Mouse (Mus musculus) MEL (cell line): ENCODE measurements around the gene Cuta.

ENCODE experiments used
- CHD1 ChIP-seq: IDR thresholded peaks from 2 replicates; pipeline ENCODE4 v1.6.1; 2012; ENCODE audit warnings: low read depth, mild to moderate bottlenecking, inconsistent platforms, low read length, improper control_type of control experiment
- CTCF ChIP-seq, 3 experiments: IDR thresholded peaks in 2 of 3; conservative IDR thresholded peaks in 1 of 3; 2 replicates each; pipeline ENCODE4 v1.5.1; 2011 to 2012; ENCODE audit warnings: low read length in 3 of 3, low read depth in 2 of 3, mild to moderate bottlenecking in 2 of 3, improper control_type of control experiment in 1 of 3, inconsistent platforms in 1 of 3, mixed read lengths in 1 of 3, moderate library complexity in 1 of 3; ENCODE audit not compliant: control insufficient read depth in 1 of 3, insufficient read depth in 1 of 3, poor library complexity in 1 of 3, severe bottlenecking in 1 of 3
- E2F4 ChIP-seq: IDR thresholded peaks from 2 replicates; pipeline ENCODE4 v1.6.1; 2011; ENCODE audit warnings: low read depth, low read length, improper control_type of control experiment, borderline replicate concordance
- MYB ChIP-seq: IDR thresholded peaks from 2 replicates; pipeline ENCODE4 v1.6.1; 2011; ENCODE audit warnings: mild to moderate bottlenecking, low read depth, low read length, improper control_type of control experiment
- MYC ChIP-seq: IDR thresholded peaks from 2 replicates; pipeline ENCODE4 v1.6.1; 2011; ENCODE audit warnings: low read depth, mild to moderate bottlenecking, low read length, improper control_type of control experiment, moderate library complexity
- NELFE ChIP-seq: IDR thresholded peaks from 2 replicates; pipeline ENCODE4 v1.6.1; 2011; ENCODE audit warnings: low read depth, low read length, improper control_type of control experiment
- NRF1 ChIP-seq: IDR thresholded peaks from 2 replicates; pipeline ENCODE4 v1.6.1; 2014; ENCODE audit warnings: low read depth, mild to moderate bottlenecking, inconsistent platforms, low read length, improper control_type of control experiment, moderate library complexity; ENCODE audit not compliant: poor library complexity, insufficient read depth, severe bottlenecking
- POLR2A ChIP-seq, 2 experiments: IDR thresholded peaks; 2 replicates each; pipeline ENCODE4 v1.6.1; 2011 to 2012; ENCODE audit warnings: low read length in 2 of 2, mild to moderate bottlenecking in 2 of 2, control low read depth in 1 of 2, improper control_type of control experiment in 1 of 2, low read depth in 1 of 2, moderate library complexity in 1 of 2; ENCODE audit not compliant: control insufficient read depth in 1 of 2, insufficient read depth in 1 of 2, poor library complexity in 1 of 2
- RAD21 ChIP-seq: IDR thresholded peaks from 2 replicates; pipeline ENCODE4 v1.6.1; 2011; ENCODE audit warnings: mild to moderate bottlenecking, low read depth, low read length, improper control_type of control experiment
- ZKSCAN1 ChIP-seq: IDR thresholded peaks from 2 replicates; pipeline ENCODE4 v1.6.1; 2012; ENCODE audit warnings: low read depth, mild to moderate bottlenecking, inconsistent platforms, low read length, improper control_type of control experiment, moderate library complexity
- ZNF384 ChIP-seq: IDR thresholded peaks from 2 replicates; pipeline ENCODE4 v1.6.1; 2012; ENCODE audit warnings: low read depth, mild to moderate bottlenecking, inconsistent platforms, low read length, improper control_type of control experiment

DNA sequence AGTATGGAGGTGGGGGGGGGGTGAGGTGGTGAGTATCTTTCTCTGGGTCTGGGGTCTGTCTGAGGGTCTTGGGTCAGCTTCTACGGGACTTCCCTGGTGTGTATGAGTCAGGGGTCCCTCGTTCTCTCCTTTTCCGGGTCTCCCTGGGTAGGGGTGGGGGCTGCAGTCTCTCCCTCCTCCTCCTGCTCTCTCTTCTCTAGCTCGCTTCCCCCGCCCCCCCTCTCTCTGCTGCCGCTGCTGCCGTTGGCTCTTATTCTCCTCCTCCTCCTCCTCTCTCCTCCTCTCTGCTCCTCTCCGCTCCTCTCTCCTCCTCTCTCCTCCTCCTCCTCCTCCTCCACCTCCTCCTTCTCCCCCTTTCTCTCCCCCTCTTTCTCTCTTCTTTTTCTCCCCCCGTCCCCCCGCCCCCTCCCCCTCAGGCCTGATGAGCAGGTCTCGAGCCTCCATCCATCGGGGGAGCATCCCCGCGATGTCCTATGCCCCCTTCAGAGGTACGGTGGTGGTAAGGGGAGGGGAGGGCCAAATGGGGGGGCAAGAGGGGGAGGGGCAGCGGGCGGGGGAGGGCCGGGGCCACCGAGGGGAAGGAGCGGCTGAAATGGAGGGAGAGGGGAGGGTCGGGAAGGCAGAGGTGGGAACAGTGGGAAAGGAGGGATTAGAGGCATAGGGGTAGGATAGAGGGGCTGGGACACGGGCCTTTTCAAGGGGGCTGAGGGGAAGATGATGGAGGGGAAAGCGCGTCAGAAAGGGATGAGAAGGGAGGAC lies 1.8 kb upstream of the Cuta start, which contains the start of gene Syngap1:
- no peak for TF ChIP-seq CTCF (IDR thresholded peaks at IDR 0.05 in 2 of 3, conservative IDR thresholded peaks at IDR 0.05 in 1 of 3; ENCODE audit: control insufficient read depth in 1 of 3, insufficient read depth in 1 of 3, low read depth in 2 of 3, low read length in 3 of 3, poor library complexity in 1 of 3, severe bottlenecking in 1 of 3)
- TF ChIP-seq NELFE, result no peak
- no peak for TF ChIP-seq MYC
- no peak for TF ChIP-seq ZNF384
- peak in 1 of 2 experiments; percentile 48; a peak in 1 of 4 replicates for TF ChIP-seq POLR2A (IDR thresholded peaks at IDR 0.05; ENCODE audit: control insufficient read depth in 1 of 2, insufficient read depth in 1 of 2, low read depth in 1 of 2, low read length in 2 of 2, poor library complexity in 1 of 2)
- no peak for TF ChIP-seq ZKSCAN1
- no peak for TF ChIP-seq RAD21
- no peak for TF ChIP-seq NRF1
- TF ChIP-seq E2F4, result no peak
- no peak for TF ChIP-seq MYB
- no peak for TF ChIP-seq CHD1
